Mouse (Mus musculus) liver, embryonic 13.5 days (tissue): ENCODE measurements around the gene Spink8. TPM values are rescaled to one million over a fixed set of nuclear protein-coding genes. Genes with fewer than 3 reads are reported as not detected.
"Not testable (repeated sequence)": the region's sequence is repeated elsewhere in the genome, so short reads cannot be mapped to it uniquely, and the experiment has no call there.

Experiments used
- ATAC-seq: fragments of 200-750 bp; cut with Nextera tagmentation; 2 replicates; pipeline ENCODE4 v1.8.0; 2017; ENCODE audit warnings: low read depth, mild to moderate bottlenecking, moderate number of reproducible peaks, moderate library complexity
- DNase-seq: peaks from one replicate; pipeline ENCODE4 v3.0.0; 2022
- H3K27ac ChIP-seq: fragments of 300-500 bp; sonication (generic); 2 replicates; pipeline ENCODE4 v1.5.1; 2015; ENCODE audit warnings: moderate library complexity, mild to moderate bottlenecking, inconsistent platforms
- H3K27me3 ChIP-seq: fragments of 300-500 bp; sonication (generic); 2 replicates; pipeline ENCODE4 v1.6.1; 2015; ENCODE audit warnings: mild to moderate bottlenecking, inconsistent platforms
- H3K36me3 ChIP-seq: fragments of 300-500 bp; sonication (generic); 2 replicates; pipeline ENCODE4 v1.6.1; 2015; ENCODE audit warnings: mild to moderate bottlenecking, inconsistent platforms
- H3K4me1 ChIP-seq: fragments of 300-500 bp; sonication (generic); replicated peaks from 2 replicates; pipeline ENCODE4 v1.6.1; 2015; ENCODE audit warnings: inconsistent platforms
- H3K4me2 ChIP-seq: fragments of 300-500 bp; sonication (generic); 2 replicates; pipeline ENCODE4 v1.6.1; 2015; ENCODE audit warnings: inconsistent platforms, mild to moderate bottlenecking, moderate library complexity
- H3K4me3 ChIP-seq: fragments of 300-500 bp; sonication (generic); replicated peaks from 2 replicates; pipeline ENCODE4 v1.5.1; 2015; ENCODE audit warnings: mild to moderate bottlenecking, inconsistent platforms
- H3K9ac ChIP-seq: fragments of 300-500 bp; sonication (generic); 2 replicates; pipeline ENCODE4 v1.6.1; 2015; ENCODE audit warnings: mild to moderate bottlenecking, inconsistent platforms
- H3K9me3 ChIP-seq: fragments of 300-500 bp; sonication (generic); replicated peaks from 2 replicates; pipeline ENCODE4 v1.6.1; 2016; ENCODE audit warnings: inconsistent platforms
- WGBS: fragments of 180-500 bp; shearing (Covaris S2); methylation state at CpG from one replicate; pipeline ENCODE4 v1.1.7; 2015; ENCODE audit not compliant: insufficient replicate concordance; 5-methylcytosine and 5-hydroxymethylcytosine counted together
- polyA plus RNA-seq: library from polyadenylated mRNA; unstranded; fragments of >200 nt; fragmentation: Nextera tagmentation; extraction: Ambion mirVana; gene quantifications from 2 replicates; pipeline ENCODE4 v1.2.1, GENCODE M21; 2015

The Spink8 gene
- polyA plus RNA-seq: not detected in 2 replicates

GRCm38 (mm10) chr9:109811980-109812379 is at the start of gene Spink8:
Gene Spink8, plus strand, starts transcription at chr9:109812280.
- no peak within 1 kb of the TSS for H3K9ac ChIP-seq
- H3K4me1 ChIP-seq: no peaks in the 10 kb centered on the region
- ATAC-seq (no peak), DNase-seq (no peak)
- H3K4me3 ChIP-seq: no peak within 1 kb of the TSS
- no peak within 1 kb of the TSS for H3K4me2 ChIP-seq
- no peaks in the 10 kb centered on the region for H3K36me3 ChIP-seq
- WGBS: 72% methylated on average over 1 of the region's 1 CpGs
- 0 out of 2 replicates have a peak, but pooled peaks cover under 1% of the 10 kb centered on the region for H3K27me3 ChIP-seq
- no peaks in the 10 kb centered on the region for H3K9me3 ChIP-seq
- no peak within 1 kb of the TSS for H3K27ac ChIP-seq

- H3K4me2 ChIP-seq, H3K27ac ChIP-seq, H3K9ac ChIP-seq, H3K9me3 ChIP-seq, ATAC-seq, H3K27me3 ChIP-seq, DNase-seq, H3K36me3 ChIP-seq, H3K4me1 ChIP-seq, H3K4me3 ChIP-seq: not testable (repeated sequence)
- WGBS: 34% methylated on average over 1 of the region's 1 CpGs
Measured at GRCm38 (mm10) chr9:109766841-109767240, 45.2 kb upstream of the Spink8 start.

GRCm38 (mm10) chr9:109790570-109790969 is 21.5 kb upstream of the Spink8 start, which contains the start of gene Fbxw27:
Gene Fbxw27, minus strand, starts transcription at chr9:109790670.
- not testable (repeated sequence) for H3K4me1 ChIP-seq, ATAC-seq

DNA sequence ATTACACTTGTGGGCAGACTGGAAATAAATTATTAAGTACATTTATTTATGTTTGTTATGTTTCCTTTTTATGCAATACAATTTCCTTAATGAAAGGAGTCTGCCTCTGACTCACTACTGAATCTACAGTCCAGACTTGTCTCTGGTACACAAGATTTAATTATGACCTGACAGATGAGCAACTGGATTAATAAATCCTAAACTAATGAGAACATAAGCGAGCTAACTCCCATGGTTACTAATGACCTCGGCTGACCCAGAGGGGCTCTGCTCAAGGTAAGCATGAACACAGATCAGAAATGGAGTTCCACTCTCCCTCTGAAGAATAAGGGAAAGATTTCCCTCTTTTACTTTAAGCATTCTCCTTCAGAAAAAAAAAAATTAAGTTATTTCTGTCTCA is 16.9 kb upstream of the Spink8 start:
- Histone ChIP-seq H3K9me3 (no peaks in the 10 kb centered on the region), H3K9ac (no peak overlapping the region), H3K4me2 (no peak overlapping the region), H3K27ac (no peak overlapping the region), H3K4me3 (no peak overlapping the region), H3K4me1 (no peaks in the 10 kb centered on the region), H3K27me3 (no peaks in the 10 kb centered on the region), H3K36me3 (no peaks in the 10 kb centered on the region)
- no peak for ATAC-seq
- WGBS: 54% methylated on average over 2 of the region's 2 CpGs
- DNase-seq: no peak

More at GRCm38 (mm10) chr9:109790570-109790969, 21.5 kb upstream of the Spink8 start, which contains the start of gene Fbxw27:
- H3K4me3 ChIP-seq, H3K27me3 ChIP-seq, H3K4me2 ChIP-seq, H3K9me3 ChIP-seq, DNase-seq, H3K27ac ChIP-seq, H3K36me3 ChIP-seq, H3K9ac ChIP-seq: not testable (repeated sequence)
- 49% methylated on average over 4 of the region's 4 CpGs for WGBS

DNA sequence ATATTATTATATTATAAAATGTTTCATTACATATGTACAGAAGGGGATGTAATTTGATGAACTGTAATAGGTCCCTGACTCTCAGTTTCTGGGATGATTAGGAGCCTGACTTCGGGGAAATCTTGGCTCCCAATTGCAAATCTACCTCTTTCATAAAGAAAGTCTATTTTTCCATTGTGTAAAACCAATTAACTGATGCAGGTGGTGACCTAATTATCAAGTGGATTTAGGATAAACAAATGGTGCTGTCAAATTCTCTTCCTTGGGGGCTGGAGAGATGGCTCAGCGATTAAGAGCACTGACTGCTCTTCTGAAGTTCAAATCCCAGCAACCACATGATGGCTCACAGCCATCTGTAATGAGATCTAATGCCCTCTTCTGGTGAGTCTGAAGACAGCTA is 16.3 kb upstream of the Spink8 start:
- DNase-seq: no peak
- WGBS: 56% methylated on average over 2 of the region's 2 CpGs
- Histone ChIP-seq H3K4me1 (no peaks in the 10 kb centered on the region), H3K36me3 (no peaks in the 10 kb centered on the region), H3K4me2 (no peak overlapping the region), H3K4me3 (no peak overlapping the region), H3K27ac (no peak overlapping the region), H3K9me3 (no peaks in the 10 kb centered on the region), H3K27me3 (no peaks in the 10 kb centered on the region), H3K9ac (no peak overlapping the region)
- no peak for ATAC-seq

- H3K27ac ChIP-seq: no peak overlapping the region
- 77% methylated on average over 1 of the region's 1 CpGs for WGBS
- no peak overlapping the region for H3K4me2 ChIP-seq
- no peaks in the 10 kb centered on the region for H3K9me3 ChIP-seq
- no peak overlapping the region for H3K4me3 ChIP-seq
- H3K36me3 ChIP-seq: no peaks in the 10 kb centered on the region
- H3K4me1 ChIP-seq: no peaks in the 10 kb centered on the region
- no peak for ATAC-seq
- no peak overlapping the region for H3K9ac ChIP-seq
- no peak for DNase-seq
- no peaks in the 10 kb centered on the region for H3K27me3 ChIP-seq
Measured at GRCm38 (mm10) chr9:109798051-109798450, 14.0 kb upstream of the Spink8 start.

DNA sequence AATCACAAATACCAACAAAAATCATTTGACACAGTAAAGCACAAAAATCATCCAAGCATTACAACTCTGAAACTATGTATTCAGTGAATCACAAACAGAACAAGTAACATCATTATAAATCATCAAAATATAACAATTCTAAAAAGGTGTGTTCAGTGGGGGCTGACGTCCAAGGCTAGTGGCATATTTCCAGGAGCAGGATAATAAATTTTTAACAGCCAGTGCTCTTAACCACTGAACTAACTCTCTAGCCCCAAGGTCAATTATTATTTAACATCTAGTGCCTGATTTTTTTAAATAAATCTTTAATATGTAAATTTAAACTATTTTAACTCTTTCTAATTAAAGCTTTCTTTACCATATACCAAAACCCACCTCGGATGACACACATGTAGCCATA is 6.5 kb upstream of the Spink8 start:
- not testable (repeated sequence) for DNase-seq, H3K4me2 ChIP-seq, H3K36me3 ChIP-seq, H3K27me3 ChIP-seq, H3K9me3 ChIP-seq, H3K4me3 ChIP-seq, H3K4me1 ChIP-seq, H3K27ac ChIP-seq, H3K9ac ChIP-seq, ATAC-seq
- WGBS: 64% methylated on average over 2 of the region's 2 CpGs

GRCm38 (mm10) chr9:109806260-109806659 is 5.8 kb upstream of the Spink8 start:
- no peak for ATAC-seq
- WGBS: 17% methylated on average over 1 of the region's 1 CpGs

DNA sequence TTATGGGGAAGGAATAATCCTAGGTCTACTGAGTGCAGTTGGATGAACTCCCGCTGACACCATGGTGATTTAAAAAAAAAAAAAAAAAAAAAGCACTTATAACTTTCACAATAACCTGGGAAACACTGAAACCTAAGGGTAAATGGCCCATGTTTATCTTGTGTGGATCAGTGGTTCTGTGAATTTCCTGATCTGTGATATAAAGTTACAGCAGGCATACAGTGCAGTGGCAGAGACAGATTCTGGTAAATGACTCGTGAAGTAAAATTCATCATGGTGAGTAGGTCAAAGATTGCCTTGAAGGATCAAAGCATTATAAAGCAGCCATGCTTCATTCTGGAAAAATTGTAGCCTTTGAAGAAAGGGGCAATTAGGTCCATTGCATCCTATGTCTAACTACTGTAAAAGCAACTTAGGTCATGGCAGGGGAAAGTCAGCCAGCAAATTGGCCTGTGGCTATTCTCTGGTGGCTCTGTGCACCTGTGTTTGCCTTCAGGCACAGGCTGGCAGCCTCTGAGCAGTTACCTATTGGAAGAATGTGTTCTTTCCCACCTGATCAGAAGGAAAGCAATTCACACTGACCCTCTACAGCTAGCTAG is 5.3 kb upstream of the Spink8 start:
- H3K9me3 ChIP-seq: no peaks in the 10 kb centered on the region
- H3K9ac ChIP-seq: no peak overlapping the region
- H3K36me3 ChIP-seq: no peaks in the 10 kb centered on the region
- ATAC-seq: no peak
- no peaks in the 10 kb centered on the region for H3K27me3 ChIP-seq
- H3K4me2 ChIP-seq: no peak overlapping the region
- 59% methylated on average over 2 of the region's 2 CpGs for WGBS
- H3K27ac ChIP-seq: no peak overlapping the region
- no peak overlapping the region for H3K4me3 ChIP-seq
- no peaks in the 10 kb centered on the region for H3K4me1 ChIP-seq
- DNase-seq: no peak

More at GRCm38 (mm10) chr9:109806260-109806659, 5.8 kb upstream of the Spink8 start:
- DNase-seq: no peak
- H3K9me3 ChIP-seq: no peaks in the 10 kb centered on the region
- no peak overlapping the region for H3K9ac ChIP-seq
- no peak overlapping the region for H3K27ac ChIP-seq
- no peaks in the 10 kb centered on the region for H3K27me3 ChIP-seq
- H3K4me2 ChIP-seq: no peak overlapping the region
- H3K4me1 ChIP-seq: no peaks in the 10 kb centered on the region
- no peak overlapping the region for H3K4me3 ChIP-seq
- no peaks in the 10 kb centered on the region for H3K36me3 ChIP-seq

DNA sequence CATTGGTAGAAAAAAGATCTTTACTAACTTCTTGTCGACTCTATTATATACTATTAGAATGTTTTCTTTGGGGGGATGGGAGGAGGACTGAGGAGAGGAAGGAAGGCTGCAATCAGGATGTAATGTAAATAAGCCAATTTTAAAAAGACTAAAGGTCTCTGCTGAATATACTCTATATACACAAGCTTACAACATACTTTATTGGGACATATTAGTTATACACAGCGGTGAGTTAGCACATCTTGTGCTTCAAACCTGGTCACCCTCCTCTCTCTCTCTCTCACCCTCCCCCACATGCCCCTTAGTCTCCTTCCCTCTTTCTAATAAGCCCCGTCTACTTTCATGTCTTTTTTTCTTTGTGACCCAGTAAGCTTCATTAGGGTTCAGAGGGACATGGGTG is 4.2 kb upstream of the Spink8 start:
- H3K36me3 ChIP-seq: no peaks in the 10 kb centered on the region
- no peak overlapping the region for H3K9ac ChIP-seq
- no peak overlapping the region for H3K4me3 ChIP-seq
- ATAC-seq (no peak), DNase-seq (no peak)
- H3K9me3 ChIP-seq: no peaks in the 10 kb centered on the region
- H3K4me2 ChIP-seq: no peak overlapping the region
- H3K27ac ChIP-seq: no peak overlapping the region
- WGBS: 35% methylated on average over 3 of the region's 3 CpGs
- H3K4me1 ChIP-seq: no peaks in the 10 kb centered on the region
- H3K27me3 ChIP-seq: no peaks in the 10 kb centered on the region

GRCm38 (mm10) chr9:109813424-109813823 is 1.3 kb downstream of the Spink8 start:
- no peak overlapping the region for H3K4me2 ChIP-seq
- H3K27ac ChIP-seq: no peak overlapping the region
- ATAC-seq (no peak), DNase-seq (no peak)
- H3K27me3 ChIP-seq: 0 out of 2 replicates have a peak, but pooled peaks cover 3% of the 10 kb centered on the region
- H3K4me3 ChIP-seq: no peak overlapping the region
- no peaks in the 10 kb centered on the region for H3K9me3 ChIP-seq
- H3K36me3 ChIP-seq: no peaks in the 10 kb centered on the region
- WGBS: 35% methylated on average over 7 of the region's 7 CpGs
- no peaks in the 10 kb centered on the region for H3K4me1 ChIP-seq
- H3K9ac ChIP-seq: no peak overlapping the region

DNA sequence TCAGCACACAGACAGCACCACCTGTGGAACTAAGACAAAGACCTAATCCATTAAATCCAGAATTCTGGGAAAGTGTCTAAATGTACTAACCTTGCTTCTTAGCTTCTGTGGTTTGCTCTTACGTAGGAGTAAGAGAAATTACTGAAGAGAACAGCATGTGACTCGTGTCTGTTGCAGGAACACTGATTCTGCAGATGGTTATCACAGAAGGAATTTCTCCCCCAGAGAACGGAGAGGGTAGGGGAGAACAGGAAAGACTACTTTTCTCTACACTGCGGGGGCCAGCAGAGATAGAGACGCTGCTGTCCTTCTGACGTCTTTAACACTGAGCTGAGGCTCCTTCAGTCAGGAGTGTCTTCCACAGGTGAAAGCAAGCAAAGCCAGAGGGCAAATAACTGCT is 4.3 kb downstream of the Spink8 start:
- no peak for DNase-seq
- H3K9ac ChIP-seq: no peak overlapping the region
- no peaks in the 10 kb centered on the region for H3K36me3 ChIP-seq
- H3K27me3 ChIP-seq: 0 out of 2 replicates have a peak, but pooled peaks cover 3% of the 10 kb centered on the region
- no peak for ATAC-seq
- H3K4me1 ChIP-seq: no peaks in the 10 kb centered on the region
- no peaks in the 10 kb centered on the region for H3K9me3 ChIP-seq
- no peak overlapping the region for H3K27ac ChIP-seq
- no peak overlapping the region for H3K4me3 ChIP-seq
- 16% methylated on average over 6 of the region's 6 CpGs for WGBS
- H3K4me2 ChIP-seq: no peak overlapping the region
